Mouse (Mus musculus) heart, adult 2 months (tissue): ENCODE results near the gene Mrps14.

Experiments used
- CTCF ChIP-seq: fragments of 200-600 bp; IDR thresholded peaks from 2 replicates; pipeline ENCODE4 v1.8.1; 2022; ENCODE audit warnings: antibody characterized with exemption, mild to moderate bottlenecking, moderate library complexity
- POLR2A ChIP-seq: fragments of 200-500 bp; IDR thresholded peaks from 2 replicates; pipeline ENCODE4 v1.6.1; 2011; ENCODE audit warnings: mild to moderate bottlenecking, low read depth, low read length, control low read depth; ENCODE audit not compliant: insufficient read depth

GRCm38 (mm10) chr1:160240091-160240490 lies 45.1 kb downstream of the Mrps14 start:
- TF ChIP-seq POLR2A (no peak), CTCF (no peak)
